15 mouse cellular contexts compared by ENCODE assay signal in genomic region chr4:154204532-154204931, GRCm38 (mm10). TPM values are rescaled to one million over a fixed set of nuclear protein-coding genes. Genes with fewer than 3 reads are reported as not detected.
DNase-seq lines count a peak whose midpoint lies in the region; ATAC-seq lines count a peak whose summit lies in the region.
"Had no signal": no experiment of that assay in that cellular context is flagged by ENCODE, and none has a peak within 500 bp of the region (broad histone marks: within the 10 kb centered on the region; RNA-seq: fewer than 3 reads in every experiment).

No protein-coding gene starts in this region.

- H3K27me3 ChIP-seq in hindbrain, embryonic 13.5 days = no peaks in the 10 kb centered on the region
- no peaks in the 10 kb centered on the region for H3K27me3 ChIP-seq in hindbrain, embryonic 11.5 days (ENCODE audit: control insufficient read depth, insufficient read depth, low read length)
- H3K27me3 ChIP-seq in midbrain, embryonic 13.5 days = no peaks in the 10 kb centered on the region
- H3K27me3 ChIP-seq in midbrain, embryonic 16.5 days (ENCODE audit: control insufficient read depth, insufficient read depth, low read depth, low read length) = no peaks in the 10 kb centered on the region
- H3K27me3 ChIP-seq in limb, embryonic 10.5 days (ENCODE audit: low read depth, poor library complexity, severe bottlenecking) = no peaks in the 10 kb centered on the region
- no peaks in the 10 kb centered on the region for H3K27me3 ChIP-seq in forebrain, embryonic 13.5 days
- H3K27me3 ChIP-seq: embryonic facial prominence, embryonic 15.5 days; forebrain, embryonic 15.5 days; limb, embryonic 12.5 days; lung, embryonic 15.5 days had no signal

- no peaks in the 10 kb centered on the region for H3K9me3 ChIP-seq in hindbrain, embryonic 13.5 days
- no peaks in the 10 kb centered on the region for H3K9me3 ChIP-seq in hindbrain, embryonic 11.5 days (ENCODE audit: control insufficient read depth, low read length)
- H3K9me3 ChIP-seq in midbrain, embryonic 13.5 days = no peaks in the 10 kb centered on the region
- H3K9me3 ChIP-seq in midbrain, embryonic 16.5 days (replicated peaks; ENCODE audit: control insufficient read depth, low read length, poor library complexity, severe bottlenecking) = no peaks in the 10 kb centered on the region
- H3K9me3 ChIP-seq in limb, embryonic 10.5 days (replicated peaks) = no peaks in the 10 kb centered on the region
- H3K9me3 ChIP-seq in forebrain, embryonic 13.5 days (replicated peaks) = no peaks in the 10 kb centered on the region
- H3K9me3 ChIP-seq: embryonic facial prominence, embryonic 15.5 days; forebrain, embryonic 15.5 days; limb, embryonic 12.5 days; lung, embryonic 15.5 days had no signal

- no peaks in the 10 kb centered on the region for H3K36me3 ChIP-seq in hindbrain, embryonic 13.5 days
- no peaks in the 10 kb centered on the region for H3K36me3 ChIP-seq in hindbrain, embryonic 11.5 days (ENCODE audit: control insufficient read depth, insufficient read depth, low read length)
- H3K36me3 ChIP-seq in midbrain, embryonic 13.5 days = no peaks in the 10 kb centered on the region
- no peaks in the 10 kb centered on the region for H3K36me3 ChIP-seq in midbrain, embryonic 16.5 days (ENCODE audit: control insufficient read depth, insufficient read depth, low read length)
- peaks cover 4% of the 10 kb centered on the region; the same call in 1 of the 2 replicates for H3K36me3 ChIP-seq in limb, embryonic 10.5 days
- no peaks in the 10 kb centered on the region for H3K36me3 ChIP-seq in forebrain, embryonic 13.5 days (ENCODE audit: poor library complexity, severe bottlenecking)
- H3K36me3 ChIP-seq: embryonic facial prominence, embryonic 15.5 days; forebrain, embryonic 15.5 days; limb, embryonic 12.5 days; lung, embryonic 15.5 days had no signal

- no peak overlapping the region for H3K4me3 ChIP-seq in hindbrain, embryonic 13.5 days
- H3K4me3 ChIP-seq in hindbrain, embryonic 11.5 days (ENCODE audit: low read depth, low read length) = no peak overlapping the region
- no peak overlapping the region for H3K4me3 ChIP-seq in midbrain, embryonic 13.5 days (replicated peaks)
- H3K4me3 ChIP-seq in midbrain, embryonic 16.5 days (ENCODE audit: low read depth, low read length) = no peak overlapping the region
- H3K4me3 ChIP-seq in limb, embryonic 10.5 days = no peak overlapping the region
- no peak overlapping the region for H3K4me3 ChIP-seq in forebrain, embryonic 13.5 days
- H3K4me3 ChIP-seq: embryonic facial prominence, embryonic 15.5 days; forebrain, embryonic 15.5 days; gastrocnemius, adult 2 months; limb, embryonic 12.5 days; lung, embryonic 15.5 days had no signal

- peaks cover 14% of the 10 kb centered on the region for H3K4me1 ChIP-seq in hindbrain, embryonic 13.5 days (replicated peaks)
- H3K4me1 ChIP-seq in hindbrain, embryonic 11.5 days (replicated peaks; ENCODE audit: control insufficient read depth, insufficient read depth, low read length) = no peaks in the 10 kb centered on the region; the same call in 1 of the 2 replicates
- H3K4me1 ChIP-seq in midbrain, embryonic 13.5 days (replicated peaks) = no peaks in the 10 kb centered on the region
- H3K4me1 ChIP-seq in midbrain, embryonic 16.5 days (ENCODE audit: control insufficient read depth, insufficient read depth, low read length) = no peaks in the 10 kb centered on the region
- peaks cover 29% of the 10 kb centered on the region for H3K4me1 ChIP-seq in limb, embryonic 10.5 days
- 0 out of 2 replicates have a peak, but pooled peaks cover 3% of the 10 kb centered on the region for H3K4me1 ChIP-seq in forebrain, embryonic 13.5 days
- H3K4me1 ChIP-seq: forebrain, embryonic 15.5 days had no signal

- DNase-seq in hindbrain, embryonic 11.5 days (ENCODE audit: low spot score) = no peak
- peak; percentile 95 for DNase-seq in cerebellum, adult 9-10 months
- no peak for DNase-seq in limb, embryonic 10.5 days (ENCODE audit: low spot score)
- no peak for DNase-seq in thymus, postnatal 4 days
- DNase-seq: adrenal gland, adult 2 months; gastrocnemius, adult 2 months; kidney, adult 9 months had no signal

- ATAC-seq in hindbrain, embryonic 13.5 days (ENCODE audit: low FRiP score) = no peak
- ATAC-seq in hindbrain, embryonic 11.5 days (ENCODE audit: low FRiP score) = no peak
- no peak for ATAC-seq in midbrain, embryonic 13.5 days
- ATAC-seq in midbrain, embryonic 16.5 days = no peak
- no peak for ATAC-seq in forebrain, embryonic 13.5 days
- ATAC-seq: forebrain, embryonic 15.5 days had no signal

- 77% methylated on average over 7 of the region's 7 CpGs for WGBS in hindbrain, embryonic 13.5 days
- WGBS in hindbrain, embryonic 11.5 days = 84% methylated on average over 7 of the region's 7 CpGs
- 80% methylated on average over 7 of the region's 7 CpGs for WGBS in midbrain, embryonic 13.5 days
- WGBS in midbrain, embryonic 16.5 days = 66% methylated on average over 7 of the region's 7 CpGs
- 77% methylated on average over 7 of the region's 7 CpGs for WGBS in limb, embryonic 10.5 days
- 79% methylated on average over 7 of the region's 7 CpGs for WGBS in forebrain, embryonic 13.5 days

- H3K27ac ChIP-seq in hindbrain, embryonic 13.5 days = no peak overlapping the region
- H3K27ac ChIP-seq in hindbrain, embryonic 11.5 days (ENCODE audit: low read depth, low read length) = no peak overlapping the region
- H3K27ac ChIP-seq in midbrain, embryonic 13.5 days = no peak overlapping the region
- H3K27ac ChIP-seq in midbrain, embryonic 16.5 days (ENCODE audit: low read length) = no peak overlapping the region
- H3K27ac ChIP-seq in limb, embryonic 10.5 days = peak overlapping the region; percentile 27; the same call in 1 of the 2 replicates
- H3K27ac ChIP-seq in forebrain, embryonic 13.5 days = no peak overlapping the region
- H3K27ac ChIP-seq: embryonic facial prominence, embryonic 15.5 days; forebrain, embryonic 15.5 days; gastrocnemius, adult 2 months; limb, embryonic 12.5 days; lung, embryonic 15.5 days had no signal

- 0 out of 2 replicates have a peak overlapping the region, but pooled peaks have one; percentile 3 for H3K9ac ChIP-seq in hindbrain, embryonic 13.5 days
- H3K9ac ChIP-seq in hindbrain, embryonic 11.5 days (ENCODE audit: low read depth, low read length) = no peak overlapping the region
- 0 out of 2 replicates have a peak overlapping the region, but pooled peaks have one; percentile 19 for H3K9ac ChIP-seq in midbrain, embryonic 13.5 days (replicated peaks)
- no peak overlapping the region for H3K9ac ChIP-seq in midbrain, embryonic 16.5 days (ENCODE audit: low read depth, low read length)
- no peak overlapping the region for H3K9ac ChIP-seq in forebrain, embryonic 13.5 days
- H3K9ac ChIP-seq: forebrain, embryonic 15.5 days; limb, embryonic 12.5 days; lung, embryonic 15.5 days had no signal

- H3K4me2 ChIP-seq in hindbrain, embryonic 13.5 days = no peak overlapping the region
- H3K4me2 ChIP-seq in hindbrain, embryonic 11.5 days (replicated peaks; ENCODE audit: low read depth, low read length) = no peak overlapping the region
- H3K4me2 ChIP-seq in midbrain, embryonic 13.5 days (replicated peaks) = no peak overlapping the region
- H3K4me2 ChIP-seq in midbrain, embryonic 16.5 days (ENCODE audit: low read length) = no peak overlapping the region
- H3K4me2 ChIP-seq in forebrain, embryonic 13.5 days = no peak overlapping the region
- H3K4me2 ChIP-seq: embryonic facial prominence, embryonic 15.5 days; forebrain, embryonic 15.5 days; limb, embryonic 12.5 days; lung, embryonic 15.5 days had no signal

RNA-seq across cellular contexts. Expression of gene Megf6, which starts 34.0 kb away (rescaled TPM):
- polyA plus RNA-seq in hindbrain, embryonic 13.5 days (2015; fragmentation: Nextera tagmentation; extraction: Ambion mirVana) = 9.6 and 10.2 TPM in 2 replicates
- polyA plus RNA-seq in hindbrain, embryonic 11.5 days (2014; fragmentation: Nextera tagmentation; extraction: Ambion mirVana) = 14.9 and 18.2 TPM in 2 replicates
- polyA plus RNA-seq in midbrain, embryonic 13.5 days (2015; fragmentation: Nextera tagmentation; extraction: Ambion mirVana) = 6.8 and 6.9 TPM in 2 replicates
- polyA plus RNA-seq in midbrain, embryonic 16.5 days (2015; fragmentation: Nextera tagmentation; extraction: Ambion mirVana) = 9.3 and 10.6 TPM in 2 replicates
- polyA plus RNA-seq in limb, embryonic 10.5 days (2016; fragmentation: Nextera tagmentation; extraction: Ambion mirVana) = 33.6 and 43.5 TPM in 2 replicates
- polyA plus RNA-seq in forebrain, embryonic 13.5 days (2015; fragmentation: Nextera tagmentation; extraction: Ambion mirVana) = 5.8 and 8.1 TPM in 2 replicates

RNA-seq across cellular contexts. Expression of gene Tprgl, which starts 44.1 kb away (rescaled TPM):
- polyA plus RNA-seq in hindbrain, embryonic 13.5 days (2015; fragmentation: Nextera tagmentation; extraction: Ambion mirVana) = 160 and 169 TPM in 2 replicates
- 139 and 141 TPM in 2 replicates for polyA plus RNA-seq in hindbrain, embryonic 11.5 days (2014; fragmentation: Nextera tagmentation; extraction: Ambion mirVana)
- polyA plus RNA-seq in midbrain, embryonic 13.5 days (2015; fragmentation: Nextera tagmentation; extraction: Ambion mirVana) = 161 and 173 TPM in 2 replicates
- polyA plus RNA-seq in midbrain, embryonic 16.5 days (2015; fragmentation: Nextera tagmentation; extraction: Ambion mirVana) = 214 and 223 TPM in 2 replicates
- polyA plus RNA-seq in limb, embryonic 10.5 days (2016; fragmentation: Nextera tagmentation; extraction: Ambion mirVana) = 100 and 102 TPM in 2 replicates
- 130 and 134 TPM in 2 replicates for polyA plus RNA-seq in forebrain, embryonic 13.5 days (2015; fragmentation: Nextera tagmentation; extraction: Ambion mirVana)

Comparison
In these comparisons a context has a peak if more than half of its experiments do, and no peak if none do; other contexts are left out.
1. H3K9ac ChIP-seq: peak in hindbrain, embryonic 13.5 days (single experiment) and midbrain, embryonic 13.5 days (single experiment); none in hindbrain, embryonic 11.5 days (single experiment), midbrain, embryonic 16.5 days (single experiment) and forebrain, embryonic 13.5 days (single experiment).